Mouse (Mus musculus) right cerebral cortex, postnatal 14 days (tissue): ENCODE data around the gene Dysf.

Source experiments
- DNase-seq: peaks from one replicate; pipeline ENCODE4 v3.0.0; 2022

Gene Dysf

DNA sequence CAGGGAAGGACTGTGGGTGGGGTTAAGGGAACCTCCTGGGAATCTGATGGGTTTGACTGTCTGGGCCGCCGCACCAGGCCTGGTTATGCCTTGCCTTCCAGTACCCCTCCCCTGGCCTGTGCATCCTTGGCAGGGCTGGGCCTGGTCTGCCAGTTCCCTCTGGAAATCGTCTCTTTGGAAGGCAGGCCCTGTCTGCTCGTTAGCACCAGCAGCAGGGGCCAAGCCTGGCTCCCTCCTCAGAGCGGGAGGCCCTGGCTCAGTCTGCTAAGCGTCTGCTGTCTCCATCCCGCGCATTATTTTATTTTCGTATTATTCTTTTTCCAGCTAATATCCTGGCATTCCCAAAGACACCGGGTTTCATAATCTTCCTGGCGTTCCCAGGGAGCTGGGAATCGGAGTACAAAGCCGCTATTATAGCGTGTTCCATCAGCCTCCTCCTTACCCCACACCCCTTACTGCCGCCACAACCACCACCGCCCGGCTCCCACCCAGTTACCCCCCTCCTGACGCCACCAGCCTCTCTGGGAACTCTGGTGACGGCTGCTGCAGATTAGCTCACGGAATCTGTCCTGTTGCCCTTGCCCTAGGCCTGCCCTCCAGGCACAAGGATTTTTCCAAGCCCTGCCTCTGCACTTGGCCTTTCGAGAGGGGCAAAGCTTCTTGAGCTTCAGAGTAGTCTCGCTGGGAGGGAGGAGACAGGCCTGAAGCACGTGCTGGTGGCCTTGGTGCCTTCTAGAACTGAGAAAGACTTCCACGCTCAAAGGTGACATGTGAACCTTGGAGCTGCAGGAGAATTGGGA, 111.5 kb downstream of the Dysf start:
- DNase-seq = no peak

- DNase-seq = no peak
Measured at GRCm38 (mm10) chr6:84124609-84125008, 116.2 kb downstream of the Dysf start.

GRCm38 (mm10) chr6:84125101-84125500, 116.7 kb downstream of the Dysf start:
- no peak for DNase-seq

DNA sequence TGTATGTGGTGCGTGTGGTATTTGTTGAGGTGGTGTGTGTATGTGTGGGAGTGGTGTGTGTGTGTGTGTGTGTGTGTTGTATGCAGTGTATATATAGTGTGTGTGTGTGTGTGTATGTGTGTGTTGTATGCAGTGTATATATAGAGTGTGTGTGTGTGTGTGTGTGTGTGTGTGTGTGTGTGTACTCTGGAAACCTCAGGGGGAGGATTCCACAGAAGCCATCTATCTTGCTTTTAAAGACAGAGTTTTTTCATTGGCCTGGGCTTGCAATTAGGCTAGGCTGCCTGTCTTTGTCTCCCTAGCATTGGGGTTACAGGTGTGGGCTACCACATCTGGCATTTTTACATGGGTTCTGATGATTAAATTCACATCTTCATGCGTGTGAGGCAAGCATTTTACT, 119.8 kb downstream of the Dysf start:
- DNase-seq = no peak

DNA sequence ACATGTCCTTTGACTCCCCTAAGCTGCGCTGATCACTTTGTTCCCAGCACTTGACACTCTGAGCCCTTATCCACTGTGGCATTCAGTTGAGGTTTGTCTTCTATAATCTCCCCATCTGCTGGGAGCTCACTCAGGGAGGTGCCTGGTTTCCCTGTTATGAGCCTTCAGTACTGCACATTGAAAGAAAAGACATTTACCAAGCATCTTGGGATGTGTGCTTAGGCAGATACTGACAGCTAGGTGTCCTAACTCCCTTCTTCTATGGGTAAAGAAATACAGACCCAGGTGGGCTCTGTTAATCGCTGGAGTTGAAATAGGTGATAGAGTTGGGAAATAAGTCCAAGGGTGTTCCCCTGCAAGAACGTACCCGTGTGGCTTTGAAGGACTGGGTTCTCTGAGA, 122.5 kb downstream of the Dysf start:
- no peak for DNase-seq

DNA sequence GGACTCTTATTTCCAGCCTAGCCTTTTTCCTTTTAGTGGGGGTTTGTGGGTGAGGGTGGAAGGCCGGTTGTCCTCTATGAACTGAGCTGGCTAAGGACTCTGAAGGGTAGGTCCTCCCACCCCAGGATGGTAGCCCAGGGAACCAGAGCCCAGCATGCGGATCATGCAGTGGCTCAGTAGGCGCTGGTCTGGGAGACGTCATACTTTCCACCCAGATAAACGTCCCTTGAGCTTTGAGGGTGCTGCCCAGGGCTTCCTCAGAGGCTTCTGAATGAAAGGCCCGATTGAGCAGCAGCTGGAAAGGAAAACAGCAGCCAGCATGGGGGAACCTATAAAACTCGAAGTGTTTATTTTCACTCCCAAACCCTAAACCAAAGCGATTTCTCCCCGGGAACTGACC, 123.1 kb downstream of the Dysf start:
- DNase-seq = no peak

GRCm38 (mm10) chr6:84133053-84133452, 124.7 kb downstream of the Dysf start:
- DNase-seq = no peak

GRCm38 (mm10) chr6:84133996-84134721, 125.8 kb downstream of the Dysf start:
- no peak for DNase-seq

DNA sequence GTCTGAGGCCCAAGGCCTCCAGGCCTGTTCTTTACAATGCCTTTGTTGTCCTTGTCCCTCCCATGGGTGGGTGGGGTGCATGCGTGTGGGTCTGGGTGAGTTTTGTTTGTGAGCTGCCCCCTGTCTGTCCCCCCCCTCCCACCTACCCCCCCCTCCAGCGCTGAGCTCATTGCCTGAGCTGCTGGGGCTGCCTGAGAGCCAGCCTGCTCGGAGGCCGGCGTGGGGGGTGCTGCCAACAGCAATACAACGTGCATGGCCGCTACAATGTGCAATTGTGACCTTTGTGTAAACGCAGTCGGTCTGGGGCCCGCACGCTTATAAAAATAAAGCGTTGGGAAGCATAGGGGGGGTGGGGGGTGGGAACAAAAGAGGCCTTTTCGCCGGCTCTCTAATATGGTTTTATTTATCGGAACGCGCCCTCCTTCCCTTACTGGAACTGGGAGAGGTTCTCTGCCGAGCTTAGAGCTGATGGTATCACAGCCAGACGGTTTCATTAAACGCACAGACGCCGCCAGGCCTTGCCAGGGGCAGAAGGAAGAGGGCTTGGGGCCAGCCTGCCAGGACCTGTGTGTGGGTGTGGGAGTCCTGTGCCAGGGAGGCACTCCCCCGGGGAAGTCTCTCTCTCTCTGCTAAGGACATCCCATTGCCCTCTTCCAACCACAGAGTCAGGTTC, 126.5 kb downstream of the Dysf start:
- no peak for DNase-seq

DNA sequence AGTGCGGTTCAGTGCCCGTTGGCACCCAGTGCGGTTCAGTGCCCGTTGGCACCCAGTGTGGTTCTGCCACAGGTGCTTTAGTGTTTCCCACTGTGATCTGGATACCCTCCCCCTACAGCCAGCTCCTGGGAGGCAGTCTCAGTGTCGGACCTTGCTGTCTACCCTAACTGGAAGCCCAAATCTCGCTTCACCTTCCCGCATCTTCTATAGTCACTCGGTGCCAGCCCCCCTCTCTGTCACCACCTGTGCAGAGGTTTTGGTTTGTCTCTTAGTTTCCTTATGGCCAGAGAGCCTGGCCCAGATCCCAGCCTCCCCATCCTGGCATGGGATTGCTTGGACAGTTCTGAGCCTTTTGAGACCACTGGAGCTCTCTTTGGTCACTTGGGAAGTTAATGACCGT, 127.3 kb downstream of the Dysf start:
- no peak for DNase-seq

DNA sequence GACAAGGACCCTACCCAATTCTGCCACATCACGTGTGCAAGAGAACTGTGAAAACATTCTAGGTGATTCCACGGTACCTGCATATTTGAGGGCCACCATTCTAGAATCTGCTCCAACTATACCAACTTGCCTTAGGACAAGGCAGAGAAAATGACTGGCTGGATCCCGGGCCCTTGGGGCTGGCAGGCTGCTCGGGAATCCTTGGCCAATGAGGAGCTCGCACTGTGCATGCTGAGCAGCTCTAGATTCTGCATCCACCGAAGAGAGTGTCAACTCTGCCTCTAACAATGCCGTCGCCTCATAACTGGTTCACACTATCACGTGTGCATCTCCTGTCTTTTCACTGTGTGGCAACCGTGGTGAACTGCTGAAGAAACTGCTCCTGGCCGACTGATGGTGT, 128.0 kb downstream of the Dysf start:
- DNase-seq = no peak

GRCm38 (mm10) chr6:84139932-84140331, 131.5 kb downstream of the Dysf start:
- no peak for DNase-seq

DNA sequence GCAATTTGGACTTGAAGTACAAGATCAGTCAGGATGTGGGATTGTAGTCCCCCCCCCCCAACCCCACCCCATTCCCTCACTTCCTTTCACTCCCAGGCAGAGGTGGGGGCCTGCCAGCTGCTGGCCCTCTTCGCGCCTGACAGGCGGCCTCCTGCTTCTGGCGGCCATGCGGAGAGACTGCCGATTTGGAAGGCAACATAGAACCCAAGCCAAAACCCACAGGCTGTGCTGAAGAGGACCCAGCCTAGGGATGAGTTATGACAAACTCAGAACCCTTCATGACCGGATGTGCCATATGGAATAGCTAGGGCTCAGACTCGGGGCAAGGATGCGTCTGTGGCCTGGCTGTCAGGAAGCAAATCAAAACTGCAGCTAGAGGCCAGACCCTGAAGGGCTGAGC, 134.1 kb downstream of the Dysf start:
- DNase-seq = no peak

GRCm38 (mm10) chr6:84143328-84143727, 134.9 kb downstream of the Dysf start:
- no peak for DNase-seq

DNA sequence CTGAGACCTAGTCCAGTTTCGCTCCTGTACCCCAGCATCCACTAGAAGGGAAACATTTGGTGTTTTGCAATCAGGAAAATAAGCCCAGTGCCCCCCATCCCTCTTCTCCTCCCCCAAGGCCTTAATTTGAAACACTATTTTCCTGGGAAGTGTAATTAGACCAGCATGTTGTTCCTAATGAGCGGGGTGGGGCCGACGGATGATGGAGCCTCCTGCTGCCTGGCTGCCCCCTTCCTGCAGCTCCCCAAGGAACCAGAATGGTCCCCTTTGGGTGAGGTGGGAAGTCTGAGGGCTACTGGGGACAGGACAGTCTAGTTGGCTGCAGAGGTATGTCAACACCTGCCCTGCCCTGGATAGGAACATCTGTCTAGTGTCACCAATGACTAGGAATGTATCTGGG, 136.0 kb downstream of the Dysf start:
- no peak for DNase-seq

DNA sequence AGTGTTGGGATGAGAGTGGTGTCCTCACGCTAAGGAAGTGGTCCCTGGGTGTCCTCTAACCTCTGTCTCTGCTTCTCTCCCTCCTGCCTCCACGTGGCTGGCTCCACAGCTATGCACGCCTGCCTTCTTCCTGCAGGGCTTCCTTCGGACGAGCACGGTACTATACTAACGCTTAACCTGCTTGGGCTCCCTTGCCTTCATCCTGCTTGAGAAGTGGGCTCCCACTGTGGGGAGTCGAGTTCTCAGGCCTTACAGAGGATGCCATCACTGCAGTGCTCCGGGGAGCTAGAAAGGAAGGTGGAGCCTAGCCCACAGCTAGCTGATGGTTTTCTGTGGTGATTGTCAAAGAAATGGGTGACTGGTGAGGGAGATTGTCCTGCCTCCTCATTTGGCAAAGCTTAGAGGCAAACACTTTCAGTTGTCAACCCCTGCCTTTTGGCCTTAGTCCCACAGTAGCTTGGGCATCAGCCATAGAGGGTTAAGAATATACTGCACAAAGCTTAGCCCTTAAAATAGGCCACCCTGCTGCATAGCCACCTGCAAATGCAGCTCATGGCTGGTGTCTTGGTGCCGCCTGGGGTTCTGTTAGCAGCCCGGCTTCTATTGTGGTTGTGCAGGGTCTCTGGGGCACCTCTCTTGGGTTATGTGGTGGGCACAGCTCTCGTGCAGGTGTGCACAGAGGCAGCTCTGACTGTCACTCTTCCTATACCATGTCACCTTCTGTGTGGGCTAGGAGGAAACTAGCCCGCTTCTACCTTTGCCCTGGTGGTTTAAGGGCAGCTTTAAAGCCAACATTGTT, 139.0 kb downstream of the Dysf start:
- no peak for DNase-seq

DNA sequence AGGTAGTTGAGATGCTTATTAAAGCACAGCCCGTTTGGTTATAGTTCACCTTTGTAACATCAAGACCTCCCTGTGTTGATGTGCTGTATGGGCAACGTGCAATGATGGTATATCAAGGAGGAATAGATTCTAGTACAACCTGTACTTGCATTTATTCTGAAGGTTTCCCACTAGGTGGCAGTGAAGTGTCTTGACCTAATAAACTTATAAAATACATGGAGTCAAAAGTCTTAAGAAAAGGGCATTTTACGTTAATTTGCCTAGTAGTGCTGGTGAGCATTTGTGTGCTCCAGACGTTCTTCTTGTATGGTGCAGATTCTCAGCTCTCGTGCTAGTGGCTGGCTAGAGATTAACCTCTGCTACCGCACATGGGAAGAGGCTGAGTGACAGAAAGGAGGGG, 140.1 kb downstream of the Dysf start:
- no peak for DNase-seq

GRCm38 (mm10) chr6:84154508-84154907, 146.1 kb downstream of the Dysf start:
- DNase-seq = no peak

GRCm38 (mm10) chr6:84155765-84156164, 147.4 kb downstream of the Dysf start:
- DNase-seq = no peak

DNA sequence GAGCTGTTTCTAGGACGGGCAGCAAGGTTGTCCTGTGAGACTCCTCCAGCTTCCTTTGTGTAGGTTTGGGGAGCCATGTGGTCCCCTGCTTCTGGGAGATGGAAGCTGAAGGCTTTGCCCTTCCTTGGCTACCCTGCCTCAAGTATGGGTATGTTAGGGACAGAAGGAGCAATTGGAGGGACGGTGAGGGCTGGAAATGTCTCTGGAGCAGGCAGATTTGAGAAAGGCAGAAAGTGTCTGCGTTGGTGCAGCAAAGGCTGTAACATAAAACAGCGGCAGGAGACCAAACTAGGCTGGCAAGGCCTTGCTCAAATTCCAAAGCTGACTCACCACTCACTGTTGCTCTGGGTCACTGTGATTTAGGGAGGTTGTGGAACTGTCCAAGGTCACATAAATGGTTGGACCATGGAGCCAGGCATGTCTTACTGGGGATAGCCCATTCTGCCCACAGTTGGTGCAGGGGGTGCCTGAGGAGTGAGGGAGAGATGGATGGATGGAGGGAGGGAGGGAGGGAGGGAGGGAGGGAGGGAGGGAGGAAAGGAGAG, 148.2 kb downstream of the Dysf start:
- no peak for DNase-seq

- DNase-seq = no peak
Measured at GRCm38 (mm10) chr6:84159046-84159445, 150.7 kb downstream of the Dysf start.

GRCm38 (mm10) chr6:84167612-84168011, 159.2 kb downstream of the Dysf start:
- no peak for DNase-seq

DNA sequence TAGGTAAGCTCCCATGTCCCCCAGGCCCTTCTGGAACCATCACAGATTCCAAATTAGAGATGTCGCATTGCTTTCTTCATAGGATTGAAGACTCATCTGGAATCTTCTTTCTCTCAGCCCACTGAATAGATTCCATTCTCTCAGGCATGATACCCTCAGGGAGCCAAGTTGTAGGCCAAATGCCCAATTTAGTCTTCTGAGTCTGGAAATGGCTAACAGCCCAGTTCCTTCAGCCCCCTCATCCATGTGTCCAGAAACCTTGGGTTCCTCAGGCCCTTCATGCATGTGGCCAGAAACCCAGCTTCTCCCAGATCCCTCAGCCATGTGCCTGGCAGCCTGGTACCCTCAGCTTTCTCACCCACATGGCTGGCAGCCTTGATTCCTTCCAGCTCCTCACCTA, 160.2 kb downstream of the Dysf start:
- no peak for DNase-seq
